Mouse (Mus musculus) MEL (cell line): ENCODE measurements at regions not wholly inside any gene's neighbourhood (a gene's known extent, or its start where the extent isn't known, plus 50 kb on each side); places are given as distances from the start of the nearest gene placed in this dataset.

Experiments used
- DNase-seq: peaks from one replicate; pipeline ENCODE4 v3.0.0; 2011; ENCODE audit warnings: low read depth, low spot score
- H3K27ac ChIP-seq: 2 replicates; pipeline ENCODE4 v1.5.1; 2012; ENCODE audit warnings: low read depth, mild to moderate bottlenecking, control low read depth, low read length, moderate library complexity; ENCODE audit not compliant: control insufficient read depth
- H3K27me3 ChIP-seq, 2 experiments: fragments of 150-350 bp in 1 of 2; sonication (generic) in 1 of 2; 2 replicates each; pipeline ENCODE4 v1.6.1; 2012; ENCODE audit warnings: low read length in 2 of 2, mild to moderate bottlenecking in 2 of 2, improper control_type of control experiment in 1 of 2, moderate library complexity in 1 of 2; ENCODE audit not compliant: insufficient read depth in 2 of 2, control insufficient read depth in 1 of 2
- H3K36me3 ChIP-seq, 2 experiments: 2 replicates each; pipeline ENCODE4 v1.6.1; 2012 to 2014; ENCODE audit warnings: low read length in 2 of 2, improper control_type of control experiment in 1 of 2, inconsistent platforms in 1 of 2, mild to moderate bottlenecking in 1 of 2; ENCODE audit not compliant: insufficient read depth in 2 of 2, control insufficient read depth in 1 of 2
- H3K4me1 ChIP-seq, 2 experiments: fragments of 150-350 bp in 1 of 2; sonication (generic) in 1 of 2; 2 replicates each; pipeline ENCODE4 v1.6.1; 2012; ENCODE audit warnings: low read length in 2 of 2, improper control_type of control experiment in 1 of 2, mild to moderate bottlenecking in 1 of 2; ENCODE audit not compliant: insufficient read depth in 2 of 2, control insufficient read depth in 1 of 2
- H3K4me3 ChIP-seq, 2 experiments: fragments of 150-350 bp in 1 of 2; sonication (generic) in 1 of 2; 2 replicates each; pipeline ENCODE4 v1.5.1; 2012; ENCODE audit warnings: low read depth in 2 of 2, low read length in 2 of 2, mild to moderate bottlenecking in 2 of 2, moderate library complexity in 2 of 2, control low read depth in 1 of 2, improper control_type of control experiment in 1 of 2; ENCODE audit not compliant: control insufficient read depth in 1 of 2, insufficient read depth in 1 of 2
- H3K79me2 ChIP-seq: 2 replicates; pipeline ENCODE4 v1.6.1; 2012; ENCODE audit warnings: mild to moderate bottlenecking, low read length, moderate library complexity; ENCODE audit not compliant: control insufficient read depth, poor library complexity, insufficient read depth
- H3K9ac ChIP-seq: 2 replicates; pipeline ENCODE4 v1.6.1; 2012; ENCODE audit warnings: low read depth, mild to moderate bottlenecking, control low read depth, low read length, moderate library complexity; ENCODE audit not compliant: control insufficient read depth, poor library complexity, severe bottlenecking
- H3K9me3 ChIP-seq: fragments of 150-350 bp; sonication (generic); replicated peaks from 2 replicates; pipeline ENCODE4 v1.6.1; 2012; ENCODE audit warnings: mild to moderate bottlenecking, low read length, improper control_type of control experiment, moderate library complexity; ENCODE audit not compliant: insufficient read depth
- BHLHE40 ChIP-seq: IDR thresholded peaks from 2 replicates; pipeline ENCODE4 v1.6.1; 2012; ENCODE audit warnings: low read depth, mild to moderate bottlenecking, inconsistent platforms, low read length, improper control_type of control experiment, borderline replicate concordance
- CHD1 ChIP-seq: IDR thresholded peaks from 2 replicates; pipeline ENCODE4 v1.6.1; 2012; ENCODE audit warnings: low read depth, mild to moderate bottlenecking, inconsistent platforms, low read length, improper control_type of control experiment
- ELF1 ChIP-seq: IDR thresholded peaks from 2 replicates; pipeline ENCODE4 v1.6.1; 2014; ENCODE audit warnings: low read depth, mild to moderate bottlenecking, inconsistent platforms, low read length, improper control_type of control experiment, moderate library complexity
- ETS1 ChIP-seq: IDR thresholded peaks from 2 replicates; pipeline ENCODE4 v1.6.1; 2012; ENCODE audit warnings: low read depth, mild to moderate bottlenecking, inconsistent platforms, low read length, improper control_type of control experiment, moderate library complexity
- JUND ChIP-seq: IDR thresholded peaks from 2 replicates; pipeline ENCODE4 v1.6.1; 2011; ENCODE audit warnings: low read depth, mild to moderate bottlenecking, improper control_type of control experiment, low read length
- MAFK ChIP-seq: IDR thresholded peaks from 2 replicates; pipeline ENCODE4 v1.6.1; 2011; ENCODE audit warnings: low read depth, mild to moderate bottlenecking, low read length, improper control_type of control experiment, borderline replicate concordance
- MAX ChIP-seq: IDR thresholded peaks from 2 replicates; pipeline ENCODE4 v1.6.1; 2011; ENCODE audit warnings: low read length, improper control_type of control experiment
- MEF2A ChIP-seq: IDR thresholded peaks from 2 replicates; pipeline ENCODE4 v1.6.1; 2014; ENCODE audit warnings: low read depth, mild to moderate bottlenecking, inconsistent platforms, low read length, improper control_type of control experiment; ENCODE audit not compliant: poor library complexity, insufficient replicate concordance, severe bottlenecking; ENCODE audit errors: extremely low read depth
- NRF1 ChIP-seq: IDR thresholded peaks from 2 replicates; pipeline ENCODE4 v1.6.1; 2014; ENCODE audit warnings: low read depth, mild to moderate bottlenecking, inconsistent platforms, low read length, improper control_type of control experiment, moderate library complexity; ENCODE audit not compliant: poor library complexity, insufficient read depth, severe bottlenecking
- POLR2AphosphoS2 ChIP-seq: IDR thresholded peaks from 2 replicates; pipeline ENCODE4 v1.6.1; 2011; ENCODE audit warnings: low read length, improper control_type of control experiment
- POLR2AphosphoS5 ChIP-seq: IDR thresholded peaks from 2 replicates; pipeline ENCODE4 v1.6.1; 2012; ENCODE audit warnings: low read depth, borderline replicate concordance, mild to moderate bottlenecking, inconsistent platforms, low read length, moderate library complexity, mixed read lengths
- RAD21 ChIP-seq: IDR thresholded peaks from 2 replicates; pipeline ENCODE4 v1.6.1; 2011; ENCODE audit warnings: mild to moderate bottlenecking, low read depth, low read length, improper control_type of control experiment
- RCOR1 ChIP-seq: IDR thresholded peaks from 2 replicates; pipeline ENCODE4 v1.6.1; 2012; ENCODE audit warnings: low read depth, mild to moderate bottlenecking, inconsistent platforms, low read length, improper control_type of control experiment
- SMC3 ChIP-seq: IDR thresholded peaks from 2 replicates; pipeline ENCODE4 v1.6.1; 2011; ENCODE audit warnings: low read depth, low read length, improper control_type of control experiment
- TCF12 ChIP-seq: IDR thresholded peaks from 2 replicates; pipeline ENCODE4 v1.6.1; 2014; ENCODE audit warnings: low read depth, mild to moderate bottlenecking, inconsistent platforms, low read length, improper control_type of control experiment, moderate library complexity
- UBTF ChIP-seq: IDR thresholded peaks from 2 replicates; pipeline ENCODE4 v1.6.1; 2012; ENCODE audit warnings: low read depth, mild to moderate bottlenecking, inconsistent platforms, low read length, improper control_type of control experiment, moderate library complexity, borderline replicate concordance; ENCODE audit not compliant: insufficient read depth
- USF1 ChIP-seq: IDR thresholded peaks from 2 replicates; pipeline ENCODE4 v1.6.1; 2014; ENCODE audit warnings: low read depth, mild to moderate bottlenecking, inconsistent platforms, low read length, improper control_type of control experiment, moderate library complexity
- USF2 ChIP-seq, 2 experiments: IDR thresholded peaks; 2 replicates each; pipeline ENCODE4 v1.6.1; 2011 to 2012; ENCODE audit warnings: improper control_type of control experiment in 2 of 2, low read length in 2 of 2, borderline replicate concordance in 1 of 2, inconsistent platforms in 1 of 2, low read depth in 1 of 2, mild to moderate bottlenecking in 1 of 2; ENCODE audit not compliant: insufficient read depth in 1 of 2
- ZNF384 ChIP-seq: IDR thresholded peaks from 2 replicates; pipeline ENCODE4 v1.6.1; 2012; ENCODE audit warnings: low read depth, mild to moderate bottlenecking, inconsistent platforms, low read length, improper control_type of control experiment

DNA sequence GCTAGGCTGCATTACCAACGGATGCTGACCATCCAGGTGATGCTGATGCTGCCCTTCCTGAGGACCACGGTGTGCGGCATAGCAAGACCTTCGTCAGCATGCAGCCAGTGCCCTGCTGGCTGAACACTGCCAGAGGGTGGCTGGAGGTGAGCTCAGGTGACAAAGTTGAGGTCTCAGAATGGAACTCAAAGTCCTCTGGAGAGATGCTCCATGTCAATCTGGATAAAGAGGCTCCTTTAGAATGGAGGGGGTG is 109.4 kb upstream of the Mkln1 start:
- Histone ChIP-seq H3K9me3 (no peaks in the 10 kb centered on the region), H3K36me3 (peaks cover 0 to 7% of the 10 kb centered on the region in 2 experiments; a peak in 2 of 4 replicates), H3K79me2 (no peaks in the 10 kb centered on the region; the same call in 1 of the 2 replicates), H3K4me1 (peaks cover 0 to 8% of the 10 kb centered on the region in 2 experiments; a peak in 2 of 4 replicates), H3K27ac (no peak overlapping the region)
- DNase-seq: no peak
- TF ChIP-seq USF1 (no peak), TCF12 (no peak), RAD21 (no peak), POLR2AphosphoS5 (no peak), ELF1 (no peak), NRF1 (no peak), USF2 (IDR thresholded peaks at IDR 0.05; ENCODE audit: borderline replicate concordance in 1 of 2, insufficient read depth in 1 of 2, low read depth in 1 of 2, low read length in 2 of 2) (no peak), UBTF (no peak), ETS1 (no peak), MEF2A (no peak), POLR2AphosphoS2 (no peak), ZNF384 (no peak), RCOR1 (no peak), MAX (no peak)
- TF ChIP-seq, all 39 proteins: peak for 0
- no peak overlapping the region for H3K4me3 ChIP-seq
- H3K27me3 ChIP-seq: no peaks in the 10 kb centered on the region
- no peak overlapping the region for H3K9ac ChIP-seq

GRCm38 (mm10) chr6:31292081-31292480 is 106.5 kb upstream of the Mkln1 start:
- Histone ChIP-seq H3K27me3 (no peaks in the 10 kb centered on the region), H3K4me1 (no peaks in the 10 kb centered on the region), H3K9me3 (no peaks in the 10 kb centered on the region), H3K36me3 (no peaks in the 10 kb centered on the region), H3K4me3 (no peak overlapping the region), H3K27ac (no peak overlapping the region), H3K79me2 (no peaks in the 10 kb centered on the region), H3K9ac (no peak overlapping the region)
- no peak for DNase-seq
- TF ChIP-seq CHD1: no peak
- TF ChIP-seq BHLHE40: no peak
- TF ChIP-seq ELF1: no peak
- TF ChIP-seq SMC3: no peak
- no peak for TF ChIP-seq USF1
- no peak for TF ChIP-seq MAFK
- no peak for TF ChIP-seq JUND
- TF ChIP-seq ZNF384: no peak
